Mouse (Mus musculus) kidney, postnatal 14 days (tissue): ENCODE results near the gene Lmln.
"Not testable (repeated sequence)": the region's sequence is repeated elsewhere in the genome, so short reads cannot be mapped to it uniquely, and the experiment has no call there.

Experiments used
- DNase-seq: peaks from one replicate; pipeline ENCODE4 v3.0.0; 2022; ENCODE audit warnings: mixed read lengths

The Lmln gene

DNA sequence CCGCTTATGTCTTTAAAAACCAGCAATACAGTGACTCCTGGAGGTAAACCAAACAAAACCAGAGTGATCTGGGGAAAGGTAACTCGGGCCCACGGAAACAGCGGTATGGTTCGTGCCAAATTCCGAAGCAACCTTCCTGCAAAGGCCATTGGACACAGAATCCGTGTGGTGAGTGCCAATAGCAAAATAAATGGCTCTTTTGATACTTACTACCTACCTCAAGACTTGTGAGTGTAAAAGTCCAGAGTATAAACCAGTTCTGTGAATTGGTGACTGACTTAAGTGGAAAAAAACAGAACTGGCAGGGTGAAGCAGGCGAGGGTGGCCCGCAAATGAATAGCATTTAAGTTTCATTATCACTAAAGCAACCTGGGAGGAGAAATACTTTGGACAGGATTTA lies 3.7 kb upstream of the Lmln start:
- not testable (repeated sequence) for DNase-seq

DNA sequence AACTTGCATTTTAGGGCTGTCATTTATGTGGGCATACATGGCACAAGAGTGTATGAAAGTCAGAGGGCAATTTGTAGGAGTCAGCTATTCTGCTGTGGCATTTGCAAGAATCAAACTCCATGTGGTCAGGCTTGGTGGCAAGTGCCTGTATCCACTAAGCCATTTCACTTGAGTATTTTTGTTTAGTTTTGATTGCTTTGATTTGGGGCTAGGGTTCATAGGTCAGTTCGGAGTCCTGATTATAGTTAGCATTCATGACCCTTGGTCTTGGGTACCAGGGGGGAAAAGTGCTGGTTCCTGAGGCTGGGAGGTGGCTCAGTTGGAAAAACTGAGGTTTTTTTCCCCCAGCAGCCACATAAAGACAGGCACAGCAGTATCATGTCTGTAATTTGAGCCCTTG lies 2.9 kb upstream of the Lmln start:
- no peak for DNase-seq

DNA sequence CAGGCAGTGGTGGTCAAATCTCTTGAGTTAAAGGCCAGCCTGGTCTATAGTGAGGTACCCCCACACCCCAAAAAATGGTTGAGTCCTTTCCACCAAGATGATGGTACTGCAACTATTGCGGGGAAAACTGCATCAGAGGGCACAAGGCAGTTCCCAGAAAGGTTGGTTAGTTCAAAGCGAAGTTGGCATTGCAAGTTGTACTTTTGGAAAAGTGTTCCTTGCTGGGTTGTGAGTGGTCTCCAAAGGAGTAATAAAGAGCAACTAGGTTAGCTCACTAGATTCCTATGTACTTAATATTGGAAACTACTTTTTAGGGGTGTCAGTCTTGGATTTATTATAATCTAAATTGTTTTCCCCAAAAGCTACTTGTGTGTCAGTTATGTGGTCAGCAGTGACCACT lies 1.4 kb upstream of the Lmln start:
- DNase-seq: no peak

DNA sequence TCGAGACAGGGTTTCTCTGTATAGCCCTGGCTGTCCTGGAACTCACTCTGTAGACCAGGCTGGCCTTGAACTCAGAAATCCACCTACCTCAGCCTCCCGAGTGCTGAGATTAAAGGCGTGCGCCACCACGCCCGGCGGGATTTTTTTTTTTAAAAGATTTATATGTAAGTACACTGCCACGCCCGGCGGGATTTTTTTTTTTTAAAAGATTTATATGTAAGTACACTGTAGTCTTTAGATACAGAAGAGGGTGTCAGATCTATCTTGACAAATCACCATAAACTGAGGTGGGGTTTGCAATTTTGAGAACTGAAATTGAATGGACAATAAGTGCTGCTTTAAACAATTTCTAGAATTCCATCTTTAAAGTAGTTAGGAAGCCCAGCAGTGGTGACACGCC lies 921 bp upstream of the Lmln start:
- no peak for DNase-seq

DNA sequence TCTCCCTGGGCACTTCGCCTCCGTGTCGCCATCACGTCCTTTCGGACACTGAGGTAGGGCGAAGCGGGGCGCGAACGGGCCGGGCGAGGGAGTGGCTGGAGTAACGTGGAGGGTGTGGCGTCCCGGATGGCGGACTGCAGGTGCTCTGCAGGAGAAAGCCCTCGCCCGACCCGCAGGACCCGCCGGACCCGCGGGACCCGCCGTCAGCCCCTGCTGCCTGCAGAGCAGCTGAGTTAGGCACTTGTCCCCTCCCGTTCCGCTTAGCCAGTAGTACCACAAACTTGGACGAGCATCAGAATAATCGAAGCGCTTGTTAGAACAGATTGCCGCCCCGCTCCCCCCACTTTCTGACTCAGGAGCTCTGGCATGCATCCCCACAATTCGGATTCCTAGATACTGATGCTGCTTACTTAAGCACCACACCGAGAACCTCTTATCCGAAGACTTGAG lies 386 bp downstream of the Lmln start:
- DNase-seq: no peak

DNA sequence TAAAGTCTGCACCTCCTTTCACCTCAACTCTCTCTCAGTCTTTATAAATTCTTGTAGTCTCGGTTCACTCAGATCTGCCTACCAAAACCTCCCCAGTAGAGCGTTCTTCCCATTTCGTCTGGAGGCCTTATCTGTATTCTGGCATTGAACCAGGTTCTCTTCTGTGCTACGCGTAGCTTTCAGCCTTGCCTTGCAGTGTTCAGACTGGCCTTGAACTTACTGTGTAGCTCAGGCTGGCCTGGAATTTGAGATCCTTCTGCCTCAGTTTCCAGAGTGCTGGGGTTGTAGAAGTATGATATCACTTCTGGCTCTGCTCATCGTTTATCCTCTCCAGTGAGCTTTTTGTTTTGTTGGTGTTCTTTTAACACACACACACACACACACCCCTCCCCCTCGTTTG lies 946 bp downstream of the Lmln start:
- DNase-seq: no peak

DNA sequence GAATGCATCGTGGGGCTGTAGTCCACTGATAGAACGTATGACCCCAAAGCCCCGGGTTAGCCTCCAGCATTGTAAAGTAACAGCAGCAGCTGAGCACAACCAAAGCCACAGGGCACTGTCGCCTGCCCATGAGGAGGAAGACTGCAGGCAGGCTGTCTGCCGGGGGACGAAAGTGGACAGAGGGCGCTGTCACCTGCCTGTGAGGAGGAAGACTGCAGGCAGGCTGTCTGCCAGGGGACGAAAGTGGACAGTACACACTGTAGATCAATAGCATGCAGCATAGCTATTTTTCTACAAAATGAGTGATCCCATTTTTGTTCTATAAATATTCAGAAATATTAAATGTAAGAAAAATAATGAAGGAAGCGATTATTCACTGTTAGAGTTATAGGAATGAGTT lies 2.3 kb downstream of the Lmln start:
- DNase-seq: no peak

DNA sequence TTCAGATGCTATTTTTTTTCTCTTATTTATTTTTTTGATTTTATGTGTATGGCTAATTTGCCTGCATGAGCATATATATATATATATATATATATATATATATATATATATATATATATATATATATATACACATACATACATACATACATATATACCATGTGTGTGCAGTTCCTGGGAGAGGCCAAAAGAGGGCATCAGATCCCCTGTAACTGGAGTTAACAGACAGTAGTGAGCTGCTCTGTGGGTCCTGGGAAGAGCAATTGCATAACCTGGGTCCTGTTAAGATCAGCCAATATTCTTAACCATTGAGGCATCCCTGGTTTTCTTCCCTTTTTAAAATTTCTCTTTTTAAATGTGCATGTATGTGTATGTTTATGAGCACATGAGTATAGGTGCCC lies 8.6 kb downstream of the Lmln start:
- DNase-seq: no peak

DNA sequence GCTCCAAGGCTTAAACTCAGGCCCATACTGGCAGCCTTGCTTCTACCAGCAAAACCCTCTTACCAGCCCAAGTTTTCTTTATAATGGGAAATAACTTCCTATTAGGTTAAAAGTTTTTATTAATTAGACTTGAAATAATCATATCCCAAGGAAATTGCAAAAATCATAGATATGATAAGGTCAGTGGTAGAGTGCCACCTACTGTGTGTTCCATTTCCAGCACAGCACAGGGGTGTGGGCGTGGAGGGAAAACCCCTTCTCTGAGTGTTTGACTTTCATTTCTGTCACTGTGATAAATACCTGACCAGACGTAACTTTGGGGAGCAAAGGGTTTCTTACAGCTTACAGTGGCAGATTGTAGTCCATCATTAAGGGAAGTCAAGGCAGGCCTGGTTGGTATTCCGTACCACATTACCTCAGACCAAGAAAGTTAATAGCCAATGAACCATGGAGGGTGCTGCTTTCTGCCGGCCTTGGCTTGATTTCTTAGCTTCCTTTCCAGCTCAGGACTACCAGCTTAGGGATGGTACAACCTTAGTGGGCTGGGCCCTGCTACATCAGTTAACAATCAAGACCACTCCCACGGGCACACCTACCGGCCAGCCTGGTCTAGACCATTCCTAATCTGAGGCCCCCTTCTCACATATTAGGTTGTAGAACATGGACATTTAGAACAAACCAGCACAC lies 10.7 kb downstream of the Lmln start:
- no peak for DNase-seq

DNA sequence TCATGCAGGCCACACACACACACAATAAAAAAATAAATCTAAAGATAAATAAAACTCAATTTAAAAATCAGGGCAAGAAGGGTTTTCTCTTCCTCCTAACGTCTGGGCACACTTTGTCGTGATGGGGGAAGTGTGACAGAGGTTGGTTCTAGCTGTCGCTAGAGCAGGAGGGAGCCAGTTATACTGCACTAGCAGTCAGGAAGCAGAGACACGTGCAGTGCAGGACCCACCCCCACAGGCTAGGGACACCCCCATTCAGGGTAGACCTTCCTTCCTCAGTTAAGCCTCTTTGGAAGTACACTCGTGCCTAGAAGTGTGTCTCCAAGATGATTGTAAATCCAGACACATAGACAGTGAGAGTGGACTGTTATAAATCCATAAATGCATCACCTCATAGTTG lies 12.6 kb downstream of the Lmln start:
- no peak for DNase-seq

DNA sequence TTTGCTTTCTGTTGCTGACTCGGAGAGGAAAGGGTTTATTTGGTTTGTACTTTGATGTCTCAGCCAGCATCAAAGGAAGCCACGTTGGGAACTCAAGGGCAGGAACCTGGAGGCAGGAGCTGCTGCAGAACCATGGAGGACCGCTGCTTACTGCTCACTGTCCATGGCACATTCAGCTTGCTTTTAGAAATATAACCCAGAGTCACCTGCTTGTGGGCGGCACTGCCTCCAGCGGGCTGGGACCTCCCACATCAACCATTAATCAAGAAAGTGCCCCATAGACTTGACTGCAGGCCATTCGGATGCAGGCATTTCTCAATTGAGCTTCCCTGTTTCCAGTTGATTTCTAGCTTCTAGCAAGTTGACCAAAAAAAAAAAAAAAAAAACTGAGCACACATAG lies 13.8 kb downstream of the Lmln start:
- DNase-seq: no peak

DNA sequence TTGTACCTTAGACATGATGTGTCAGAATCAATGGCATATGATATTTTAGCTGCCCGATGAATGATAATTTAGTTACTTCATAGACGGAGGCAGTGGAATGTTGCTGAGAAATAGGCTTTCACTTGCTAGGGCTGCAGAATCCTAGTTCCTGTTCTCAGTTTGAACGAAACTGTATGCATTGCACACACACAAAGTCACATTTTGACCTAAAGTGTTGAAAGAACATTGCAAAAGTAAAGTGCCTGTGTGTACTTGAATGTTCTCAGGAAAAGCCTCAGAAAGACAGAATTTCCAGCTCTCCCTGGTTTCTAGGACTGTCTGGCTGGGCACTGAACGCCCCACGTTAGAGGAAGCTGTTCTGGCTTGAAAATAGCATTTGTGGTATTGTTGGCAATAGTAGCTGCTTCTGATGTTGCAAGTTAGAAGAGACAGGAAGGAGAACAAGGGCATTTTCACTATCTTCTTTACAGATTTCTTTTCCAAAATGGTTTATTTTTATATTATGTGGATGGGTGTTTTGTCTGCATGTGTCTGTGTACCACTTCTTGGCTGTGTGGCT lies 14.8 kb downstream of the Lmln start:
- no peak for DNase-seq

DNA sequence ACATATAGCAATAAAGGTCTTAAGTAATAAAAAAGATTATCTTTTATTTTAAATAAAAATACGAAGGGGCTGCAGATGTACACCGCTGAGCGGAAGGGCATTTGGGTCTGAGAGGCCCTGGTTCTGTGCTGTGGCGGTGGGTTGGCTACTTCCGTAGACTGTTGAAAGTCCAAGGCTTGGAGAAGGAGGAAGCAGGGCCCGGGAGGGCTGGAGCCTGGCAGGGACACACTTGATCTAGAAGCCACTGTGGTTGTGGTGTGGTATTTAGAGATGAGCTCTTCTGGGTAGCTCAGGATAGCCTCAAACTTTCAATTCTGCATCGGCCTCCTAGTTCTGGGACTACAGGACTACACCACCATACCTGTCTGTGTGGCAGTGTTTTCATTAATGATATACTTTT lies 17.7 kb downstream of the Lmln start:
- DNase-seq: no peak

DNA sequence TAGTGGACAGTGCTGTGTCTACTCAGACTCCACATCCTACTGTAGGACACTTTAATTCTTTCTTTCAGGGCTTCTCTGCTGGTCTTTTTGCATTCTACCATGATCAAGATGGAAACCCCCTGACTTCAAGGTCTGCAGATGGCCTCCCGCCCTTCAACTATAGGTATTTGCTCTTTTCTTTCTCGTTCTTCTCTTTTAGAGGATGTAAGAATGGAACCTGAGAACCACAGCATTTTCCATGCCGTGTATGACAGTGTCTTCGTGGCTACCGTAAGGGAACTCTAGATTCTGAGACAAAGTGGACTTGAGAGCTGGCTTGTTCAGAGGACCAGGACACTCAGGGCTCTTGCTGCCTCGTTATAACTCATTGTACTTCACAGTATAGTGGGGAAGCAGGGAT lies 20.6 kb downstream of the Lmln start:
- DNase-seq: no peak

DNA sequence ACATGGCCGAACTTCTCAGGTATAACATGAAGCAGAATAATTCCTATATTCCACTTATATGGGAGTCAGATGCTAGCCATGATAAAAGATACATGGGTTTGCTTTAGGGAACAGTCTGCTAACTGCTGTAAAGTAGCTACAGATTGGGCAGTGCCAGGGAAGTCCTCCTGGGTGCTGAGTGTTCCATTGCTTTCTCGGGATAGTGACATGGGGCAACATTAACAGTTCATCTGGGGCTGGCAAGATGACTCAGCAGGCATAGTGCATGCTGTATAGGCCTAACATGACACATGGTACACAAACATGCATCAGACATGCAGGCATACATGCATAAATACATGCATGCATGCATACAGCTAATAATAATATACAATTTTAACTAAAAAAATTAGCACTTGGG lies 21.7 kb downstream of the Lmln start:
- no peak for DNase-seq

DNA sequence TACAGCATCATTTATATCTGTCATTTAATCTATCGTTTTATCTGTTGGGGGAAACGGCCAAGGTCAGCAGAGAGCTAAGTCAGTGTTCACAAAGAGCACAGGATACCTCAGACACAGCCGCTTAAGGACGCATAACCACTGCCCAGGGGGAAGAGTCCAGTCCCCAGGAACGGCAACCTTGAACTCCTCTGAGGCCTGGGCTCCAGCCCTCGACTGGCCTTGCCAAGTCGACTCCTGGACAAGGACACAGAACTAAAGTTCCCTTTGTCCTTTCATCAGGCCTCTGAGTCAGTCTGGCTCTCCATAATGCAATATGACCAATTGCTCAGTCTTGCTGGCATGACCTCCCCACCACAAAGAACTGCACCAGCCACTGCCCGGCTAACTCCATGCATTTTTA lies 23.3 kb downstream of the Lmln start:
- DNase-seq: no peak

DNA sequence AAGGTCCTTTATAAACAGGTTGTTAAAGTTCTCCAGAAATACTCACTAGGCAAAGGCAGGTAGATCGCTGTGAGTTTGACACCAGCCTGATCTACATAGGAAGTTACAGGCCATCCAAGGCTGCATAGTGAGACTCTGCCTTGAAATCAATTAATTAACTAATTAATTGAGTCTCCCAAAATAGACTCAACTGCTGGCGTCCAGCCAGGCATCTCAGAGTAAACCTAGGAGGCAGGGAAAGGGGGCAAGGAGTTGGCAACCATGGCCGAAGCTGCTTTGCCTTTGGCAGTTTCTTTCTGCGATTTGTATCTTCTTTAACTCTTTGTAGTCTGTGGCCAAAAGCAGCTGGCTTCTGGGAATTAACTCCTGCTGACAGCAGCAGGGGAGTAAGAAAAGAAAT lies 51.4 kb downstream of the Lmln start:
- no peak for DNase-seq

DNA sequence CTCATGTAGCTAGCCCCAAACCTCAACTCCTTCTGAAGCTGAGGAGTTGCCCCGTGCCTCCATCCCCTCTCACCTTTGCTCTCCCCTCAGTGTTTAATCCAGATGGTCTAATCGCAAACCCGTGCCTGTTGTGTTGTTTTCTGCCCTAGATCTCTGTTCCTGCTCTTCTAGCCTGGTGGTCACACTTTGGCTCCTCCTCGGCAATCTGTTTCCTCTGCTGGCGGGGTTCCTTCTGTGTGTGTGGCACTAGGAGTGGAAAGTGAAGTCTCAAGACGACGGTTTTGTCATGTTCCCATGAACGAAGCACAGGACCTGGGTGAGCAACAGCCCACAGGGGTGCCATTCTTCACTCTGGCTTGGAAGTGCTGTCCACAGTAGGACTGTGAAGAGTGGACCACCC lies 61.1 kb downstream of the Lmln start:
- DNase-seq: no peak

DNA sequence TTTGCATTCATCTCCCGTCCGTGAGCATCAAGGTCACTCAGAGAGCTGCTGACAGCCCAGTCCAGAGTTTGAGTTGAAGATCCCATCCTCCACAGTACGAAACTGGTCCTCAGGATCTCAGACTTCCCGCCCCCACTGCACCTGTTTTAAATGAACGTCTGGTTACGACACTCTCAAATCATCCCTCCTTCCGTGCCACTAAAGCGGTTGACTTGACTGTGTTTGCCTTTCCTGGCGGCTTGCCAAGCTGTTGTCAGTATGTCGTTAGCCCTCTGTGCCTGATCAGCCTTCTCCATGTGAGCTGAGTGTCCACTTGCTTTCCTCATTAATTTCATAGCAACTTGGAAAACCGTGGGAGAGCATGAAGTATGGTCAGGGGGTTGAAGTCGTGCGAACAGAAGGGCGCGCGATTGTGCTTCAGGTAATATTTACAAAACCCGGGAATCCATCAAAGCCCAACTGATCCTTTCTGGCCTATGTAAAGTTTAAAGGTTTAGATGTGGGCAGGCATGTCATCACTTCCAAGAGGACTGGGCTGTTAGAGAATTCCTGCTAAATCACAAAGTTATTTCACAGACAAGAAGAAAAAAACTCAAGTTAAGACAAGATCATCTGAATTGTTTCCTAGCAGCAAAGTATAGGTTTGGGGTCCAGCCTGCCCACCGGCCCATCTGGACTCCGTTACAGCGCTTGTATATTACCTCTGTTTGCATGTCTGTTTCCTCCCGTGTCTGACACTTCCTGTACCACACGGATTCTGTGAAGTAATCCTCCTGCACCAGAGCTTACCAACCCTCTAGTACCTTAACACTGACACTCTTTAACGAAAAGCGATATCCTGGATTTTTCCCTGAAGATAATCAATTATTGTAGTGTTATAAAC lies 61.9 kb downstream of the Lmln start:
- DNase-seq: no peak

DNA sequence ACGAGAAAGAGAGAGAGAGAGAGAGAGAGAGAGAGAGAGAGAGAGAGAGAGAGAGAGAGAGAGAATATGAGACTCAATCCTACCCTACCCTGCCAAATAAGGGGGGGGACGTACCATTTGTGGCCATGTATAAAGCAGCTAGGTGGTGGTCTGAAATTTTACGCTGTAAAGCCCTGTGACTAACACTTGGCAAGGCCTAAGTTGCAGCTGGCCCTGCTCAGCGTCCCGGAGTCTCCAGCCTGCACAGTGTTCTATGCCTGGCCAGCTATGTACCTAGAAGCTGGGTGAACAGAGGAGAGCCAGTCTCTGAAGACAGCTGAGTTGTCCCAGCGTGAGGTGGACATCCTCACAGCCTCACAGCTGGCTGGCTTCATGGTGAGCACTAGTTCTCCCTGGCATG lies 64.7 kb downstream of the Lmln start:
- no peak for DNase-seq

DNA sequence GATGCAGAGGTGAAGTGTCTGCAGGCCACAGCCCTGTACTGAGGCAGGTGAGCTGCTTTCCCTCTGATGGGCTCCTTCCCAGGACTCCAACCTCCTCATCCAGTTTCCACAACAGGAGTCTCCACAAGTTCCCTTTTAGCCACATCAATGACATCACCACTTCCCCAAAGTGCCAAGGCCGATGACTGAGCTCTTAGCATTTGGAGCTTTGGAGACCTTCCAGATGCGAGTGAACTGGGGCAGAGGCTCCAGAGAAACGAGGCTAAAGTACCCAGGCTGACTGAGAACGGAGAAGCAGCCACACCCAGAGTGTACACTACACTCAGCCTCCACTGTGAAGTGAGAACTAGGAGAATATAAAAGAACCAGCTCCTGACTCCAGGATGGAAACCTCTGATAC lies 68.4 kb downstream of the Lmln start:
- no peak for DNase-seq

DNA sequence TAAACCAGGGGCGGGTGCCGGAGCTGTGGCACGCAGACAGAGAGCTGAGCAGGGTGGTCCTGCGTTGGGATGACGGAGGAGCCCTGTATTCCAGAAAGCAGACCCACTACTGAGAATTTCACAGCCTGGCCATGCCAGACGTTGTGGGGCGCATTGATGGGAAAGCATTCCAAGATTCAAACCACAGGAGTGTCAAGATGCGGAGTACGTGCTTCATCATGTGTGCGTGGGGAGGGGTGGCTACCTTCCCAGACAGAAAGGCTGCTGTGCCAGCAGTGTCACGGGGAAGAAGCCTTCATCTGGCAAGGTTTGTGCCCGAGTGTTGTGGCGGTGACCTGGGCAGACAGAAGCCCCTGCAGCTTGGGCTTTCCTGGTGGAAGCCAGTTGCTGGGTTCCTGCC lies 70.9 kb downstream of the Lmln start:
- no peak for DNase-seq

DNA sequence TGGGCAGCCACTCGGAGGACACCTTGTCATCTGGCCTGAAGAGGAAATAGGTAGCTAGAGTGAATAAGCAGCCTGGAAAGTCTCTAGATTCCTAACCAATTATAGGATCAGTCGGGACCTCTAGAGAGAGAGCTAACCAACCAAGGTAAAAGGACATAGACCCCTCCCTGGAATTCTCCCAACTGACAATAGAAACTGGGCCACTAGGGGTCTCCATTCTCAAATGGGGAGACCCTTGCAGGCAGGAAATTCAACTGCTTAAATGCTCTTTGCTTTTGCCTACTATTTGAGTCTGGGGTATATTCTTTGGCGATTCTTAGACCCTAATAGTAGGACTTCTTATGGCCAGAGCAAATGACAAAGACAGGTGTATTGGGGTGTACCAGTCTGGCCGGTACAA lies 72.8 kb downstream of the Lmln start:
- DNase-seq: no peak

DNA sequence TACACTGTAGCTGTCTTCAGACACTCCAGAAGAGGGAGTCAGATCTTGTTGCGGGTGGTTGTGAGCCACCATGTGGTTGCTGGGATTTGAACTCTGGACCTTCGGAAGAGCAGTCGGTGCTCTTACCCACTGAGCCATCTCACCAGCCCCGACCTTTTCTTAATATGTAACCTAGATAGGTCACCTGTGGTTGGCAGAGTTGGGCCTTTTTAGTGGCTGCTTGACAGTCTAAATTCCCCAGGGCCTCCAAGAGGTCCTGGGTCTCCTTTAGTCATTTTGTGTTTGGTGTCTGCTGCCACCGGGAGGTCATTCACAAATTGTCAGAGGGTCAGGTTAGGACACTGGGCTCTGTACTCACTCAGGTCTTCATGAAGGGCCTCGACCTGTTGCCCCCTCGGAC lies 76.7 kb downstream of the Lmln start:
- not testable (repeated sequence) for DNase-seq
